Mouse (Mus musculus): ENCODE measurements at regions not wholly inside any gene's neighbourhood (a gene's known extent, or its start where the extent isn't known, plus 50 kb on each side); places are given as distances from the start of the nearest gene placed in this dataset.
A peak's percentile ranks its signal among the peaks of the same experiment; 100 is the strongest.
"Not testable (repeated sequence)": the region's sequence is repeated elsewhere in the genome, so short reads cannot be mapped to it uniquely, and the experiment has no call there.

DNA sequence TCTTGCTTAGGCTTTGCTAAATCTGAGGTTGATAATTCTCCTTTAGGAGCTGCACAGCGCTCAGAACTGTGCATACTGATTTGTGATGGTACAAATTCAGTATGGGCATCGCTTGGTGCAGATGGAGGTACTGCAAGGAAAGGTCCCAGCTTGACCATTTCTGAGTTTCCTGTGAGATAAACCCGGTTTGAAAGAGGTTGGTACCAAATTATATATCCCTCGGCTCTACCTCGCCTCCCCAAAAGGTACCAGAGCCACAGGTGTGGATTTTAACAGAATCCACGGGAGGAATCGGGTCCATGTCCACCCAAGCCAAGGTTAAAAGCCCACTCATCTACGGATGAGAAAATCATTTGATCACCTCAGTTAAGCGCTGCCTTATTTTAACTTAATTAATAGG is 172.5 kb upstream of the Zfp808 start:
- not testable (repeated sequence) for ATAC-seq; H3K4me1 ChIP-seq (replicated peaks; ENCODE audit: control insufficient read depth, insufficient read depth, low read length); H3K27ac ChIP-seq (ENCODE audit: low read depth, low read length); H3K27me3 ChIP-seq (replicated peaks; ENCODE audit: control insufficient read depth, insufficient read depth, low read length); H3K36me3 ChIP-seq (ENCODE audit: control insufficient read depth, insufficient read depth); H3K9me3 ChIP-seq (ENCODE audit: control insufficient read depth); H3K4me2 ChIP-seq (replicated peaks; ENCODE audit: low read depth); H3K4me3 ChIP-seq (ENCODE audit: low read depth, low read length); H3K9ac ChIP-seq (ENCODE audit: low read depth, low read length)
- WGBS, result 79% methylated on average over 7 of the region's 9 CpGs

DNA sequence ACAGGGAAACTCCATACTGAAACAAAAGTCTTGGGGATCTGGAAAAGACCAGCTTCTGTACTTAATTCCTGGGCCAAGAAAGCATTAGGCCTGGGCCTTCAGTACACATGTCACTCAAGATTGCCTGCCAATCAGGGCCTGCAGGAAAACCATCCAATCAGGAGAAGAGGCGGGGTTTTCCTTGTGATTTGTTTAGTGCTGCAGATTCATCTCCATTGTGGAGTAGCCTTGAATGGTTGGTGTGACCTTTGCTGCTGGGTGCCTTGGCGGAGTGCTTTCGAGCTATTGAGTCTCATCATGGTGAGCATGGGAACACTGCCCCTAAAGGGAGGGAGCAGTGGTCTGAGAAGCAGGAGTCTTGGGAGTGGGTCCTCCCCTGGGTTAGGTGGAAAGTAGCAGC is 150.8 kb upstream of the Zfp808 start:
- not testable (repeated sequence) for H3K36me3 ChIP-seq (ENCODE audit: control insufficient read depth, insufficient read depth); H3K9me3 ChIP-seq (ENCODE audit: control insufficient read depth); H3K4me3 ChIP-seq (ENCODE audit: low read depth, low read length); ATAC-seq; H3K9ac ChIP-seq (ENCODE audit: low read depth, low read length); H3K4me1 ChIP-seq (replicated peaks; ENCODE audit: control insufficient read depth, insufficient read depth, low read length); H3K4me2 ChIP-seq (replicated peaks; ENCODE audit: low read depth); H3K27ac ChIP-seq (ENCODE audit: low read depth, low read length); H3K27me3 ChIP-seq (replicated peaks; ENCODE audit: control insufficient read depth, insufficient read depth, low read length)
- WGBS, result 81% methylated on average over 3 of the region's 3 CpGs

DNA sequence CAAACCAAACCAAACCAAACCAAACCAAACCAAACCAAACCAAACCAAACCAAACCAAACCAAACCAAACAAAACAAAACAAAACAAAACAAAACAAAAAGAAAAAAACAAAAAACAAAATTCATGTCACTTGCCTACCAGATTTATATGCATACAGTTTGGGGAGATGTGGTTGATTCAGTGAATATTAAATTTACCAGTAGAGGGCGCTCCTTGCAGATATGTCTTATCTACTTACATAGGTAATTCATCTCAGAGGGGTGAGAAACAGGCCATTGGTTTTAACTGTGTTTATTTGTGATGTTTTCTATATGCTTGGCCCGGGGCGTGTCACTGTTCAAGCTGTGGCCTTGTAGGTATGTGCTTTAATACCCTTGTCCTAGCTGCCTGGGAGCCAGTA is 133.2 kb upstream of the Zfp808 start:
- WGBS, result 65% methylated on average over 3 of the region's 3 CpGs
- not testable (repeated sequence) for H3K27me3 ChIP-seq (replicated peaks; ENCODE audit: control insufficient read depth, insufficient read depth, low read length); H3K36me3 ChIP-seq (ENCODE audit: control insufficient read depth, insufficient read depth); H3K27ac ChIP-seq (ENCODE audit: low read depth, low read length); H3K9ac ChIP-seq (ENCODE audit: low read depth, low read length); H3K4me3 ChIP-seq (ENCODE audit: low read depth, low read length); ATAC-seq; H3K9me3 ChIP-seq (ENCODE audit: control insufficient read depth); H3K4me1 ChIP-seq (replicated peaks; ENCODE audit: control insufficient read depth, insufficient read depth, low read length); H3K4me2 ChIP-seq (replicated peaks; ENCODE audit: low read depth)
- TF ChIP-seq CTCF (IDR thresholded peaks at IDR 0.05; ENCODE audit: low read depth), result 0 out of 2 replicates have a peak, but pooled peaks have one; percentile 13

DNA sequence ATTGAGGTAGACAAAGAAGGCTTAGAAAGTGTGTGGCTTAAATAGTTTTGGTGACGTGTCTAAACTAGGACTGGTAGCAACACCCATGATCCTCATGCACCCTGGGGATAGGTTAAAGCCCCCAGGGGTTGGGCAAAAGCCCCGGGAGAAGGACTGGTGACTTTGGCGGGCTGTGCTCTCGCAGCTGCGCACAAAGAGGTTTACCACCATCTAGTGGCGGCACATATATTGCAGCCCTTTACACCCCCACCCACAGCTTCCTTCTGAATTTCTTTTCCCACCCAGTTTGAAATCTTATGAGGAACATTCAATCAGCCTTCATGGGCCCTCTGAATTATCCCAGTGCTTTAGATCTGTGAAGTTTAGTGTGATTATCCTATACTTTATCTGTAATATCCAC is 130.9 kb upstream of the Zfp808 start:
- not testable (repeated sequence) for H3K9me3 ChIP-seq (ENCODE audit: control insufficient read depth); H3K36me3 ChIP-seq (ENCODE audit: control insufficient read depth, insufficient read depth); ATAC-seq; H3K27ac ChIP-seq (ENCODE audit: low read depth, low read length); H3K27me3 ChIP-seq (replicated peaks; ENCODE audit: control insufficient read depth, insufficient read depth, low read length); H3K4me1 ChIP-seq (replicated peaks; ENCODE audit: control insufficient read depth, insufficient read depth, low read length); H3K9ac ChIP-seq (ENCODE audit: low read depth, low read length)
- peak; percentile 64 for TF ChIP-seq CTCF (IDR thresholded peaks at IDR 0.05; ENCODE audit: low read depth)
- under 1% methylated on average over 6 of the region's 6 CpGs for WGBS
- Histone ChIP-seq H3K4me3 (ENCODE audit: low read depth, low read length) (peak overlapping the region; percentile 17; the same call in 1 of the 2 replicates), H3K4me2 (replicated peaks; ENCODE audit: low read depth) (peak overlapping the region; percentile 56)

DNA sequence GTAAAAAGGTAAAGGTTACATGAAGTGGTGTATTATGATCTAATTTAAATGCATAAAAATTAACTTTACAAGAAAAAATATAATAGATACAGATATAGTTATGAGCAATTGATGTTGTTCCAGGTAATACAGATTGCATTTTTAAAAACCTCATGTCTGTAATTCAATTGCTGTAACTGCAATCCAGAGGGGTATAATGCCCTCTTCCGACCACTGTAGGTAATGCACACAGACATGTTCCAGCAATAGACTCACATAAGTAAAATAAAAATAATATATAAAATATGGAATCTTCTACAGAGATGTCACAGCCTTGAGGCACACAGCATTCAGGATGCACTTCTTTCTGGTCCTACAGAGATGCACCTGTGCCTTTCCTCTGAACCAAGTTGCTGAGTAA is 122.4 kb upstream of the Zfp808 start:
- not testable (repeated sequence) for H3K27ac ChIP-seq (ENCODE audit: low read depth, low read length); H3K27me3 ChIP-seq (replicated peaks; ENCODE audit: control insufficient read depth, insufficient read depth, low read length); H3K36me3 ChIP-seq (ENCODE audit: control insufficient read depth, insufficient read depth); ATAC-seq; H3K9ac ChIP-seq (ENCODE audit: low read depth, low read length); H3K4me3 ChIP-seq (ENCODE audit: low read depth, low read length); H3K4me2 ChIP-seq (replicated peaks; ENCODE audit: low read depth); H3K4me1 ChIP-seq (replicated peaks; ENCODE audit: control insufficient read depth, insufficient read depth, low read length); H3K9me3 ChIP-seq (ENCODE audit: control insufficient read depth)
- WGBS, result 60% methylated on average over 1 of the region's 1 CpGs

DNA sequence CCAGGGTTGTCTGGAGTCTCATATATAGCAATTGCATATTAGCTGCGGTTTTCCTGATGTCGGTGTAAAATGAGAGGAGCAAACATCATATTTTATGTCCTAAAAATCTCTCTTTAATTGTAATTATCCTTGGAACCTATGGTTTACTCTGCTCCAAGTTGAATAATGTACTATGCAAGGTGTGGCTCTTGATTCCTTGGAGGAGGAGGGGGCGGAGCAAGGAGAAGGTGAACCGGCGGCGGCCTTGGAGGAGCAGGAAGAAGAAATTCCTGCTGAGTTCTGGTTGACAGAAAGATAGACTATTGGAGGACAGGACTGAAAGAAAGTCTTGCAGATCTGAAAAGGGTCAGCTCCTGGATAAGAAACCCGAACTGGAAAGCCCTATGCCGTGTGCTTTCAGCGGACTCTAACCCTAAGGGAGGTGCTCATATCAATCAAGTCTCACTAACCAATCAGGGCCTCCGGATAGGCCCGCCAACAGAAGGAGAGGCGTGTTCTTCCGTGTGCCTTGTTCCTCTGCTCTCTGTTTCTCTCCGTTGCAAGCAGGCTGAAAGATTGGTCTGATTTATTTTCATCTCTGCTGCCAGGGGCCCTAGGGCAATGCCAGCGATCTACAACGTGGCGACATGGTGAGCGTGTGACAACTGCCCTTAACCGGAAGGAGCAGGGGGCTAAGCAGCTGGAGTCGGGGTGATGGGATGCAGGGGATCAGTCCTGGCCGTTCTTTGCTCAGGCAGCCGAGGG is 114.1 kb upstream of the Zfp808 start:
- not testable (repeated sequence) for H3K27me3 ChIP-seq (replicated peaks; ENCODE audit: control insufficient read depth, insufficient read depth, low read length); H3K4me1 ChIP-seq (replicated peaks; ENCODE audit: control insufficient read depth, insufficient read depth, low read length); H3K9me3 ChIP-seq (ENCODE audit: control insufficient read depth); H3K36me3 ChIP-seq (ENCODE audit: control insufficient read depth, insufficient read depth)
- peak; percentile 92 for ATAC-seq
- WGBS, result 1% methylated on average over 22 of the region's 22 CpGs
- Histone ChIP-seq H3K4me2 (replicated peaks; ENCODE audit: low read depth) (peak overlapping the region; percentile 81), H3K4me3 (ENCODE audit: low read depth, low read length) (peak overlapping the region; percentile 64), H3K9ac (ENCODE audit: low read depth, low read length) (peak overlapping the region; percentile 48), H3K27ac (ENCODE audit: low read depth, low read length) (peak overlapping the region; percentile 41; the same call in 1 of the 2 replicates)

DNA sequence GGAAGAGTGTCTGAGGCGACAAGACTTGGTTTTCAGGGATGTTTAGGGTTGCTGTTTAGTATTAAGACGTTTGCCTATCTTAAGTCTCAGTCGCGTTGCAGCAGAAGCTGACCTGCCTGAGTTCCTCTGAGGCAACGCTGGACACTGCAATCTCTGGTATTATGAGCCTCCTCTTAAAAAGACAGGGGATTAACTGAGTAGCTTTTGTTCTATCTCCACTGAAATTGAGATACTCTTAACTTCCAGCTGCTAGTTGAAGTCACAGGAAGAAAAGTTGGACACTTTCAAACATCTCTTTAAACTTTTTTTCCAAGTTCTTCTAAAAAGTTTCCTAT is 113.6 kb upstream of the Zfp808 start:
- ATAC-seq, result 0 out of 2 replicates have a peak, but pooled peaks have one; percentile 13
- WGBS, result 1% methylated on average over 5 of the region's 5 CpGs

DNA sequence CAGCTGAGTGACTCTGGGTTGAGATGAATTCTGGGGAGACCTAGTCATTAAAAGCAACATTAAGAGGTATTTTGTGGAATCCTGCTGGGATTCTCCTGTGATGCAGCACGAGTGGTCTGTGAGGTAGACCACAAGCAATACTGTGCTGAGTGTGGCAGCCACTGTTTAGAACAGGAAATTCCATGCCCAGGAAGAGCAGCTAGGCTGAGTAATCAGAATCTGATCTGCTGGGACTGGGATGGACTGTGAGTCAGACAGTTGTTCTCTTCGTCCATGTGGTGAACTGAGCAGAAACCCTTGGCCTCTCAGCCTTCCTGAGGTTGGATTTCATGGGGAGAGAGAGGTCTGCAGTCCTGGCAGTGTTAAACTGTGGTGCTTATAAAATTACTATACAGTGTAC is 92.0 kb upstream of the Zfp808 start:
- not testable (repeated sequence) for H3K27ac ChIP-seq (ENCODE audit: low read depth, low read length); H3K4me3 ChIP-seq (ENCODE audit: low read depth, low read length); H3K4me1 ChIP-seq (replicated peaks; ENCODE audit: control insufficient read depth, insufficient read depth, low read length); H3K4me2 ChIP-seq (replicated peaks; ENCODE audit: low read depth); ATAC-seq; H3K9ac ChIP-seq (ENCODE audit: low read depth, low read length); H3K9me3 ChIP-seq (ENCODE audit: control insufficient read depth); H3K36me3 ChIP-seq (ENCODE audit: control insufficient read depth, insufficient read depth); H3K27me3 ChIP-seq (replicated peaks; ENCODE audit: control insufficient read depth, insufficient read depth, low read length)
- 88% methylated on average over 2 of the region's 2 CpGs for WGBS

More for the DNA sequence above, 113.6 kb upstream of the Zfp808 start:
- not testable (repeated sequence) for H3K27me3 ChIP-seq (replicated peaks; ENCODE audit: control insufficient read depth, insufficient read depth, low read length); H3K9me3 ChIP-seq (ENCODE audit: control insufficient read depth); H3K4me1 ChIP-seq (replicated peaks; ENCODE audit: control insufficient read depth, insufficient read depth, low read length); H3K36me3 ChIP-seq (ENCODE audit: control insufficient read depth, insufficient read depth)
- H3K4me2 ChIP-seq (replicated peaks; ENCODE audit: low read depth), result peak overlapping the region; percentile 81
- H3K27ac ChIP-seq (ENCODE audit: low read depth, low read length), result peak overlapping the region; percentile 41; the same call in 1 of the 2 replicates
- peak overlapping the region; percentile 64 for H3K4me3 ChIP-seq (ENCODE audit: low read depth, low read length)
- peak overlapping the region; percentile 48 for H3K9ac ChIP-seq (ENCODE audit: low read depth, low read length)

DNA sequence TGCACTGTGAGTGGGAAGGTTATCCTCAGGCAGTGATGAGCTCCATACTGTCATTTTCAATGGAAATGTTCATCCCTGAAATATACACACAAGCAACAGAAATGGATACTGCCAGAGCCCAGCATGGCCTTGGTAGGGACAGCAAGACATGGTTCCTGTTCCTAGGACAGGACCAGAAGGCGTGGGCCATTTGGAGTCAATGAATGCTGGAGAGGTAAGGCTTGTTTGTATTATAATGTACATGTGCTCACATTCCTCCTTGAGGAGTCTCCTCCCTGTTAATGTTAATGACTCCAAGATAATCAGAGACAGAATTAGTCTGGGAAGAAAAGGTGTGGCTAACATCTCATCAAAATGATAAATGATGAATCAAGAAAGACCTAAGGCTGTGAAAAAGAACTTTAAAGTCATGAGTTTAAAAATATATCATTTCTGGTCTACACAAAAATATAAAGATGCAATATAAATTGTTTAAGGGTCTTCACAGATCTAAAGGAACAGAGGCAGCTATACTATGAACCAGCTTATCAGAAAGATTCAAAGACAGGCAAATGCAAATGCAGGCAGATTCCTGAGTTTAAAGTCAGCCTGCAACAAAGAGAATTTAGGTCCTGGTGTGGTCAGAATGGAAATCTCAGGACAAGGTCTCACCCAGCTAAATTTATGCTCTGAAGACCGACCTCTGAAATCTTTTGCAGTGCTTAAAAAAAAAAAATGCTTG is 51.6 kb upstream of the Zfp808 start:
- H3K4me2 ChIP-seq (replicated peaks; ENCODE audit: low read depth); H3K27ac ChIP-seq (ENCODE audit: low read depth, low read length); H3K36me3 ChIP-seq (ENCODE audit: control insufficient read depth, insufficient read depth); H3K27me3 ChIP-seq (replicated peaks; ENCODE audit: control insufficient read depth, insufficient read depth, low read length); ATAC-seq; H3K4me1 ChIP-seq (replicated peaks; ENCODE audit: control insufficient read depth, insufficient read depth, low read length); H3K9me3 ChIP-seq (ENCODE audit: control insufficient read depth); H3K9ac ChIP-seq (ENCODE audit: low read depth, low read length); H3K4me3 ChIP-seq (ENCODE audit: low read depth, low read length): not testable (repeated sequence)
- WGBS, result 69% methylated on average over 2 of the region's 2 CpGs
